Mouse (Mus musculus) E14TG2a.4 (cell line): ENCODE results near the gene Gli1.

Experiments
- CTCF ChIP-seq: conservative IDR thresholded peaks from 2 replicates; pipeline ENCODE4 v1.5.1; 2014; ENCODE audit warnings: low read length
- NANOG ChIP-seq: IDR thresholded peaks from 2 replicates; pipeline ENCODE4 v1.6.1; 2014; ENCODE audit warnings: borderline replicate concordance, low read length, mixed read lengths

DNA sequence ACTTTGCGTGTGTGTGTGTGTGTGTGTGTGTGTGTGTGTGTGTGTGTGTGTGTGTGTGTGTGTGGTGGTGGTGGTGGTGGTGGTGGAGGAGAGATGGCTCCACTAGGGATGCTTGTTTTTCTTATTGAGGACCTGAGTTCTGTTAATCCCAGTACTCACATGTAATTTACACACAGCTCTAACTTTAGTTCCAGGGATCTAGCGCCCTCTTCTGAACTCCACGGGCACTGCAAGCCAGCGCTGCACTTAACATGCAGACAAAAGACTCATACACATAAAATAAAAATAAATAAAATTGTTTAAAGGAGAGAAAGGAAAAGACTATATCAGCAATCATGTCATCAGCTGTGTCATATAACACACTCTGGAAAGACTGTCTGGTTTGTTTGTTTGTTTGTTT lies 7.2 kb upstream of the Gli1 start:
- peak; percentile 97 for TF ChIP-seq CTCF
- TF ChIP-seq NANOG, result no peak
